Mouse (Mus musculus): ENCODE data around the gene Asphd2. TPM values are rescaled to one million over a fixed set of nuclear protein-coding genes. Genes with fewer than 3 reads are reported as not detected.
A peak's percentile ranks its signal among the peaks of the same experiment; 100 is the strongest.

Gene Asphd2
- polyA plus RNA-seq, 1 experiment from 2014 or later: 2.0 TPM

- ATAC-seq: no peak
Measured at GRCm38 (mm10) chr5:112385973-112386372, 8.7 kb downstream of the Asphd2 start.

GRCm38 (mm10) chr5:112384805-112385472, 9.7 kb downstream of the Asphd2 start:
- Histone ChIP-seq H3K36me3 (ENCODE audit: insufficient read depth, low read length) (no peaks in the 10 kb centered on the region), H3K9ac (replicated peaks; ENCODE audit: low read depth) (no peak overlapping the region), H3K27me3 (replicated peaks; ENCODE audit: insufficient read depth, low read length) (no peaks in the 10 kb centered on the region), H3K4me2 (replicated peaks; ENCODE audit: low read depth, low read length) (no peak overlapping the region), H3K4me1 (ENCODE audit: insufficient read depth, low read depth, low read length) (no peaks in the 10 kb centered on the region), H3K4me3 (ENCODE audit: low read depth, low read length) (no peak overlapping the region), H3K9me3 (ENCODE audit: low read length) (no peaks in the 10 kb centered on the region), H3K27ac (ENCODE audit: low read length) (no peak overlapping the region)
- DNase-seq (ENCODE audit: low spot score) (no peak), ATAC-seq (no peak)
- 82% methylated on average over 13 of the region's 13 CpGs for WGBS
- TF ChIP-seq CTCF (IDR thresholded peaks at IDR 0.05): no peak
- no peak for TF ChIP-seq EP300 (IDR thresholded peaks at IDR 0.05)

More at GRCm38 (mm10) chr5:112385973-112386372, 8.7 kb downstream of the Asphd2 start:
- H3K9ac ChIP-seq (replicated peaks; ENCODE audit: low read depth): no peak overlapping the region
- H3K9me3 ChIP-seq (ENCODE audit: low read length): no peaks in the 10 kb centered on the region
- no peaks in the 10 kb centered on the region for H3K4me1 ChIP-seq (ENCODE audit: insufficient read depth, low read depth, low read length)
- no peak overlapping the region for H3K27ac ChIP-seq (ENCODE audit: low read length)
- H3K36me3 ChIP-seq (ENCODE audit: insufficient read depth, low read length): no peaks in the 10 kb centered on the region
- H3K4me2 ChIP-seq (replicated peaks; ENCODE audit: low read depth, low read length): no peak overlapping the region
- WGBS: 65% methylated on average over 2 of the region's 2 CpGs
- DNase-seq (ENCODE audit: low spot score): no peak
- H3K4me3 ChIP-seq (ENCODE audit: low read depth, low read length): no peak overlapping the region
- no peaks in the 10 kb centered on the region for H3K27me3 ChIP-seq (replicated peaks; ENCODE audit: insufficient read depth, low read length)
- TF ChIP-seq EP300 (IDR thresholded peaks at IDR 0.05) (no peak), CTCF (IDR thresholded peaks at IDR 0.05) (no peak)

GRCm38 (mm10) chr5:112382641-112383330, 11.9 kb downstream of the Asphd2 start:
- Histone ChIP-seq H3K4me2 (replicated peaks; ENCODE audit: low read depth, low read length) (no peak overlapping the region), H3K36me3 (ENCODE audit: insufficient read depth, low read length) (no peaks in the 10 kb centered on the region), H3K4me3 (ENCODE audit: low read depth, low read length) (no peak overlapping the region), H3K4me1 (ENCODE audit: insufficient read depth, low read depth, low read length) (no peaks in the 10 kb centered on the region), H3K27ac (ENCODE audit: low read length) (no peak overlapping the region), H3K9me3 (ENCODE audit: low read length) (no peaks in the 10 kb centered on the region), H3K27me3 (replicated peaks; ENCODE audit: insufficient read depth, low read length) (no peaks in the 10 kb centered on the region), H3K9ac (replicated peaks; ENCODE audit: low read depth) (no peak overlapping the region)
- ATAC-seq: peak; percentile 89
- 40% methylated on average over 16 of the region's 17 CpGs for WGBS
- TF ChIP-seq EP300 (IDR thresholded peaks at IDR 0.05) (no peak), CTCF (IDR thresholded peaks at IDR 0.05) (no peak)
- DNase-seq (ENCODE audit: low spot score): peak; percentile 85

GRCm38 (mm10) chr5:112382042-112382441, 12.6 kb downstream of the Asphd2 start:
- H3K4me1 ChIP-seq (ENCODE audit: insufficient read depth, low read depth, low read length): no peaks in the 10 kb centered on the region
- 58% methylated on average over 5 of the region's 9 CpGs for WGBS
- no peaks in the 10 kb centered on the region for H3K36me3 ChIP-seq (ENCODE audit: insufficient read depth, low read length)
- no peaks in the 10 kb centered on the region for H3K27me3 ChIP-seq (replicated peaks; ENCODE audit: insufficient read depth, low read length)
- ATAC-seq (no peak), DNase-seq (ENCODE audit: low spot score) (no peak)
- no peak overlapping the region for H3K4me2 ChIP-seq (replicated peaks; ENCODE audit: low read depth, low read length)
- TF ChIP-seq CTCF (IDR thresholded peaks at IDR 0.05): no peak
- TF ChIP-seq EP300 (IDR thresholded peaks at IDR 0.05): no peak
- no peak overlapping the region for H3K9ac ChIP-seq (replicated peaks; ENCODE audit: low read depth)
- no peak overlapping the region for H3K27ac ChIP-seq (ENCODE audit: low read length)
- no peaks in the 10 kb centered on the region for H3K9me3 ChIP-seq (ENCODE audit: low read length)
- no peak overlapping the region for H3K4me3 ChIP-seq (ENCODE audit: low read depth, low read length)

- 67% methylated on average over 11 of the region's 11 CpGs for WGBS
- DNase-seq (ENCODE audit: low spot score) (no peak), ATAC-seq (no peak)
- TF ChIP-seq EP300 (IDR thresholded peaks at IDR 0.05) (no peak), CTCF (IDR thresholded peaks at IDR 0.05) (no peak)
- Histone ChIP-seq H3K4me1 (ENCODE audit: insufficient read depth, low read depth, low read length) (no peaks in the 10 kb centered on the region), H3K4me2 (replicated peaks; ENCODE audit: low read depth, low read length) (no peak overlapping the region), H3K4me3 (ENCODE audit: low read depth, low read length) (no peak overlapping the region), H3K36me3 (ENCODE audit: insufficient read depth, low read length) (no peaks in the 10 kb centered on the region), H3K9me3 (ENCODE audit: low read length) (no peaks in the 10 kb centered on the region), H3K9ac (replicated peaks; ENCODE audit: low read depth) (no peak overlapping the region), H3K27me3 (replicated peaks; ENCODE audit: insufficient read depth, low read length) (no peaks in the 10 kb centered on the region), H3K27ac (ENCODE audit: low read length) (no peak overlapping the region)
Measured at GRCm38 (mm10) chr5:112381154-112381553, 13.5 kb downstream of the Asphd2 start.

DNA sequence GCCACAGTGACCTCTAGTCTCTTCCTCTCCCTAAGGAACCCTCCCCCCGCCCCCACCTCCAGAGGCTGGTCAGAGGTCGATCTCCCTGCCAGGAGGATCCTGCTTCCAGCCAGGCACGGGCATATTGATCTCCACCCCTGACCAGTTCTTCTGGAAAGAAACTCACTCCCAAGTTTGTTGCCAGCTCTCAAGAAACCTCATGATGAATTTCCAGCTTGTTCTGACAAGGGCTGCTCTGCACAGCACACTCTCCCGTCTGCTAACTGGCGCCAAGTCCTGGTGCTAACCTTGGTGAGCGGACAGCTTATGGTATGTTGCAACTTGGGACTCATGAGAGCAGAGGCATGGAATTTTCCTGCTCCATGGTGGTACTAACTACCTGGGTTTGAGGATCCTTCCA, 15.9 kb downstream of the Asphd2 start:
- ATAC-seq (no peak), DNase-seq (ENCODE audit: low spot score) (no peak)
- H3K27ac ChIP-seq (ENCODE audit: low read length): no peak overlapping the region
- 74% methylated on average over 6 of the region's 6 CpGs for WGBS
- no peaks in the 10 kb centered on the region for H3K4me1 ChIP-seq (ENCODE audit: insufficient read depth, low read depth, low read length)
- H3K9ac ChIP-seq (replicated peaks; ENCODE audit: low read depth): no peak overlapping the region
- H3K4me2 ChIP-seq (replicated peaks; ENCODE audit: low read depth, low read length): no peak overlapping the region
- TF ChIP-seq EP300 (IDR thresholded peaks at IDR 0.05) (no peak), CTCF (IDR thresholded peaks at IDR 0.05) (no peak)
- H3K27me3 ChIP-seq (replicated peaks; ENCODE audit: insufficient read depth, low read length): no peaks in the 10 kb centered on the region
- H3K9me3 ChIP-seq (ENCODE audit: low read length): no peaks in the 10 kb centered on the region
- H3K4me3 ChIP-seq (ENCODE audit: low read depth, low read length): no peak overlapping the region
- no peaks in the 10 kb centered on the region; the same call in 1 of the 2 replicates for H3K36me3 ChIP-seq (ENCODE audit: insufficient read depth, low read length)

Data from lung, postnatal 0 days (tissue).